Comparison of ENCODE assay signal across 22 mouse cellular contexts in genomic region chr2:151434203-151434602, GRCm38 (mm10). TPM values are rescaled to one million over a fixed set of nuclear protein-coding genes. Genes with fewer than 3 reads are reported as not detected.
A peak's percentile ranks its signal among the peaks of the same experiment; 100 is the strongest.
DNase-seq lines count a peak whose midpoint lies in the region; ATAC-seq and TF ChIP-seq lines count a peak whose summit lies in the region.
"Not testable (repeated sequence)": the region's sequence is repeated elsewhere in the genome, so short reads cannot be mapped to it uniquely, and the experiment has no call there.
"Had no signal": no experiment of that assay in that cellular context is flagged by ENCODE, and none has a peak within 500 bp of the region (broad histone marks: within the 10 kb centered on the region; RNA-seq: fewer than 3 reads in every experiment).

No protein-coding gene starts in this region.

- not testable (repeated sequence) for H3K4me2 ChIP-seq in kidney, postnatal 0 days (ENCODE audit: low read length)

- not testable (repeated sequence) for H3K9ac ChIP-seq in kidney, postnatal 0 days (ENCODE audit: low read depth, low read length); liver, adult 2 months (ENCODE audit: low read depth, low read length)

- ATAC-seq in kidney, postnatal 0 days (replicated peaks; ENCODE audit: low FRiP score, low read depth): not testable (repeated sequence)

- DNase-seq in 416B (ENCODE audit: low read depth) (peak; percentile 56), MEL-GATA-1-ER (ENCODE audit: extremely low read depth, low read depth) (peak; percentile 10)
- DNase-seq in brain, adult 2 months (ENCODE audit: low read depth, low spot score): peak; percentile 7
- DNase-seq in frontal cortex, postnatal 36 days (ENCODE audit: low spot score in 2 of 2): peak; percentile 1 to 10
- DNase-seq in kidney, postnatal 0 days (ENCODE audit: low spot score): peak; percentile 0
- peak; percentile 1 for DNase-seq in liver, adult 2 months (ENCODE audit: extremely low read depth, low read depth, low spot score)
- DNase-seq in naive thymus-derived CD4-positive, alpha-beta T cell, adult 2 months (ENCODE audit: low read depth): peak; percentile 1
- DNase-seq in thymus, postnatal 4 days: peak; percentile 25

- not testable (repeated sequence) for H3K4me3 ChIP-seq in kidney, postnatal 0 days (replicated peaks; ENCODE audit: low read depth, low read length); liver, adult 2 months (ENCODE audit: insufficient read depth, low read depth, low read length)

- not testable (repeated sequence) for H3K27ac ChIP-seq in kidney, postnatal 0 days; liver, adult 2 months (replicated peaks; ENCODE audit: insufficient read depth, low read depth, low read length)

- not testable (repeated sequence) for H3K9me3 ChIP-seq in kidney, postnatal 0 days (replicated peaks; ENCODE audit: low read length)

- 46% methylated on average over 4 of the region's 4 CpGs for WGBS in kidney, postnatal 0 days
- 45% methylated on average over 4 of the region's 4 CpGs for WGBS in liver, adult 2 months

- H3K27me3 ChIP-seq in kidney, postnatal 0 days (ENCODE audit: insufficient read depth, low read length); liver, adult 2 months (ENCODE audit: control insufficient read depth, insufficient read depth, low read length): not testable (repeated sequence)

- not testable (repeated sequence) for H3K4me1 ChIP-seq in kidney, postnatal 0 days (replicated peaks; ENCODE audit: insufficient read depth, low read length); liver, adult 2 months (ENCODE audit: control insufficient read depth, insufficient read depth, low read length)

- not testable (repeated sequence) for H3K79me2 ChIP-seq in liver, adult 2 months (ENCODE audit: control insufficient read depth, insufficient read depth, low read length)

- not testable (repeated sequence) for H3K36me3 ChIP-seq in kidney, postnatal 0 days (ENCODE audit: insufficient read depth, low read length); liver, adult 2 months (ENCODE audit: control insufficient read depth, insufficient read depth, low read length)

- TF ChIP-seq POLR2A in liver, adult 2 months (IDR thresholded peaks at IDR 0.05; ENCODE audit: extremely low read depth, insufficient read depth, low read length): not testable (repeated sequence)

- TF ChIP-seq CTCF in kidney, postnatal 0 days (IDR thresholded peaks at IDR 0.05; ENCODE audit: low read depth): peak; percentile 25; the same call in 1 of the 2 replicates
- not testable (repeated sequence) for TF ChIP-seq CTCF in liver, adult 2 months (IDR thresholded peaks at IDR 0.05; ENCODE audit: low read depth, low read length)

RNA-seq across cellular contexts. Expression of gene 4921509C19Rik, which starts 41.8 kb away (rescaled TPM):
- not detected in 2 replicates for polyA plus RNA-seq in kidney, postnatal 0 days (2015; fragmentation: Nextera tagmentation; extraction: Ambion mirVana)
- not detected in 2 replicates for total RNA-seq in liver, adult 2 months (2014; rRNA removed)
- not detected in 2 replicates for polyA plus RNA-seq in liver, adult 2 months (2012; rRNA removed)
- total RNA-seq: adrenal gland, adult 2 months; gastrocnemius, postnatal 10 days; heart, adult 8-10 months; layer of hippocampus, adult 18-20 months; left cerebral cortex, adult 18-20 months had no signal
- polyA plus RNA-seq: adrenal gland, adult 2 months; embryonic facial prominence, embryonic 11.5 days; forebrain, embryonic 16.5 days; heart, postnatal 0 days; hindbrain, embryonic 13.5 days; limb, embryonic 13.5 days; liver, embryonic 16.5 days; midbrain, embryonic 16.5 days; neural tube, embryonic 11.5 days; thymus, adult 2 months had no signal

RNA-seq across cellular contexts. Expression of gene Nsfl1c, which starts 59.8 kb away (rescaled TPM):
- polyA plus RNA-seq in kidney, postnatal 0 days (2015; fragmentation: Nextera tagmentation; extraction: Ambion mirVana): 179 and 190 TPM in 2 replicates
- 45.4 and 54.7 TPM in 2 replicates for total RNA-seq in liver, adult 2 months (2014; rRNA removed)
- 42.3 and 45.5 TPM in 2 replicates for polyA plus RNA-seq in liver, adult 2 months (2012; rRNA removed)

Comparison
In these comparisons a context has a peak if more than half of its experiments do, and no peak if none do; other contexts are left out.
1. DNase-seq: peak in every context shown above with its lines; median percentile 56 in 416B; 25 in thymus, postnatal 4 days; 10 in MEL-GATA-1-ER; 7 in brain, adult 2 months; 6 in frontal cortex, postnatal 36 days; 1 in liver, adult 2 months; 1 in naive thymus-derived CD4-positive, alpha-beta T cell, adult 2 months; 0 in kidney, postnatal 0 days.